Mouse (Mus musculus): ENCODE measurements around the gene Slc25a12. TPM values are rescaled to one million over a fixed set of nuclear protein-coding genes. Genes with fewer than 3 reads are reported as not detected.
A peak's percentile ranks its signal among the peaks of the same experiment; 100 is the strongest.
"Not testable (repeated sequence)": the region's sequence is repeated elsewhere in the genome, so short reads cannot be mapped to it uniquely, and the experiment has no call there.

Slc25a12 gene
- total and polyA plus RNA-seq, 2 experiments from 2014 or later: 106 to 116 TPM

DNA sequence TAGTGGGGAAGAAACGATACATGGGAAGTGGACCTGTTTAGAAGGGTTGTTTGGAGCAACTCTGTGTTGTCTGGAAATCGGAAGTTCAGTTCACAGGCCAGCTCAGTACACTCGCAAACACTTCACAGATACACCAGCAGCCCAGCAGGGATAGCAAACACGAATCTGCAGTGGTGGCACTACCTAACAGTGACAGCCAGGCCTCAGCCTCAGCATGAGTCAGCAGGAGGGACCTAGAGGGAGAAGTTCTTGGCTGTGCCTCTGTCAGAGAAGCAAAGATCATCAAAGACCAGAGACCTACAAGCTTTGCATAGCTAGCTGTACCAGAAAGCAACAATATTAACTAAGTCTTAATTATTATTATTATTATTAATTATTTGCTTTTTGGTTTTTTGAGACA lies 14.4 kb upstream of the Slc25a12 start:
- Histone ChIP-seq H3K4me3 (ENCODE audit: low read depth, low read length) (no peak overlapping the region), H3K27me3 (ENCODE audit: insufficient read depth, low read length) (no peaks in the 10 kb centered on the region), H3K9me3 (ENCODE audit: low read length) (no peaks in the 10 kb centered on the region), H3K36me3 (ENCODE audit: insufficient read depth) (no peaks in the 10 kb centered on the region), H3K4me2 (ENCODE audit: low read depth) (no peak overlapping the region), H3K9ac (no peak overlapping the region), H3K27ac (ENCODE audit: low read depth, low read length) (no peak overlapping the region), H3K4me1 (ENCODE audit: insufficient read depth) (no peaks in the 10 kb centered on the region)
- DNase-seq (no peak), ATAC-seq (no peak)
- 82% methylated on average over 4 of the region's 4 CpGs for WGBS
- TF ChIP-seq CTCF (IDR thresholded peaks at IDR 0.05; ENCODE audit: low read depth): no peak

DNA sequence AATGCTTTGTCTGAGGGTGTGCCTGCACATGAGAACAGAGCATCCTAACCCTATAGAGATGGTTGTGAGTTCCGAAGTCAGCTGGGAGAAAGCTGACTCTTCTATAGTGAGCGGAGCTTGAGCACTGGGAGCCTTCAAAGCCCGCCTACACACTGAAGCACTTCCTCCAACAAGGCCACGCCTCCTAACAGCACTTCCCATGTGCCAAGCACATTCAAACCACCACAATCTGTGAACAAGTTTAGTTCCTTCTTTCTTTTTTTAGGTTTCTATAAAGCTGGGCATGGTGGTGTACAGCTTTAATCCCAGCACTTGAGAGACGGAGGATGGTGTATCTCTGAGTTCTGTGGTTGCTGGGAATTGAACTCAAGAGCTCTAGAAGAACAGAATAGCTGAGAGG lies 9.9 kb upstream of the Slc25a12 start:
- Histone ChIP-seq H3K27me3 (ENCODE audit: insufficient read depth, low read length) (no peaks in the 10 kb centered on the region), H3K9ac (no peak overlapping the region), H3K4me3 (ENCODE audit: low read depth, low read length) (no peak overlapping the region), H3K4me1 (ENCODE audit: insufficient read depth) (no peaks in the 10 kb centered on the region), H3K27ac (ENCODE audit: low read depth, low read length) (no peak overlapping the region), H3K36me3 (ENCODE audit: insufficient read depth) (no peaks in the 10 kb centered on the region), H3K4me2 (ENCODE audit: low read depth) (no peak overlapping the region), H3K9me3 (ENCODE audit: low read length) (no peaks in the 10 kb centered on the region)
- 89% methylated on average over 5 of the region's 5 CpGs for WGBS
- no peak for DNase-seq
- ATAC-seq: no peak
- TF ChIP-seq CTCF (IDR thresholded peaks at IDR 0.05; ENCODE audit: low read depth): no peak

DNA sequence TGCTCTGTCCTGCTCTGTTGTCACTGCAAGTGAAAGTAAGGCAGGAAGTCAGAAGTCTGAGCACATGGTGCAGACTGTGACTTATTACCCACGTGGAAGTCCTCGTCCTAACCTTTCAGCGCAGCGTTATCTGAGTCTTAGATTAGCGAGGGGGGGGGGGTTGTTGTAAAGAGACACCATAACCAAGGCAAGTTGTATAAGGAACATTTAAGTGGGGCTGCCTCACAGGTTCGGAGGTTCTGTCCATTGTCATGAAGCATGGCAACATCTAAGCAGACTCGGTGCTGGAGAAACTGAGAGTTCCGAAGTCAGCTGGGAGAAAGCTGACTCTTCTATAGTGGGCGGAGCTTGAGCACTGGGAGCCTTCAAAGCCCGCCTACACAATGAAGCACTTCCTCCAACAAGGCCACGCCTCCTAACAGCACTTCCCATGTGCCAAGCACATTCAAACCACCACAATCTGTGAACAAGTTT lies 8.9 kb upstream of the Slc25a12 start:
- Histone ChIP-seq H3K9ac (no peak overlapping the region), H3K4me1 (ENCODE audit: insufficient read depth) (no peaks in the 10 kb centered on the region), H3K4me3 (ENCODE audit: low read depth, low read length) (no peak overlapping the region), H3K27ac (ENCODE audit: low read depth, low read length) (no peak overlapping the region), H3K36me3 (ENCODE audit: insufficient read depth) (no peaks in the 10 kb centered on the region), H3K27me3 (ENCODE audit: insufficient read depth, low read length) (no peaks in the 10 kb centered on the region), H3K4me2 (ENCODE audit: low read depth) (no peak overlapping the region), H3K9me3 (ENCODE audit: low read length) (no peaks in the 10 kb centered on the region)
- no peak for ATAC-seq
- WGBS: 53% methylated on average over 11 of the region's 11 CpGs
- no peak for DNase-seq
- no peak for TF ChIP-seq CTCF (IDR thresholded peaks at IDR 0.05; ENCODE audit: low read depth)

DNA sequence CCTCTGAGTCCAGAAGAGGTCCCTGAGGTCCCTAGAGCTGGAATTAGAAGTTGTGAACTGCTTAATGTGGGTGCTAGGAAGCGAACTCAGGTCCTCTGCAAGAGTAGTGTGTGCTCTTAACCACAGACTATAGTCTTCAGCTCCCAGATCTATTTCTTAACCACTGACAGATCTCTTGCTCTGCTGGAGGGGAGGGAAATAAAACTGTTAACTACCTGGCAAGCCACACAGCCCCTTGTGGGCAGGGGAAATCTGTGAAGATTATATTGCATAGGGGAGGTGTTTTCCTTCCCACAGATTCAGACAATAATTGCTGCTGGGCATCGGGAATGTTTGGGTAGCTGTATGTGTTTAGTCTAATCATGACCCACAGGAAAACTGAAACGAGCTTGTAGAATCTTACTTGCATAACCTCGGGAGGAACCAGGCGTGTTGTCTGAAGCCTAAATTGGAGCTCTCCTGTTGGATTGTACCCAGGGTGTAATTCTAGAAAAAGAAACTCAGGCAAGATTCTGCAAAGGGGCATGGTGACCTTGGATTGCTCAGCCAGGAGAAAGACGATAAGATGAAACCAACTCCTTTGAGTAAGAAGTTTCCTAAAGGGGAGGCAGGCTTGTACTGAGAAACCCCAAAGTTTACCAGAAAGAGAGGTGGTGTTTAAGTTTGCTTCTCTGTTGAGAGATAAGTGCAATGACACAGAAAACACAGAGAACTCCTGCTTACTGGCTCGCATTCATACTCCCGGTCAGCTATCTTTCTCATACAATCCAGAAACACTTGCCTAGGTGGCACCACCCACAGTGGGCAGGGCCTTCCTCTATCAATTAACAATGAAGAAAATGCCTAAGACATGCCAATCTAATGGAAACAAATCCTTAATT lies 7.0 kb upstream of the Slc25a12 start:
- no peaks in the 10 kb centered on the region for H3K4me1 ChIP-seq (ENCODE audit: insufficient read depth)
- ATAC-seq: no peak
- H3K4me3 ChIP-seq (ENCODE audit: low read depth, low read length): no peak overlapping the region
- H3K9me3 ChIP-seq (ENCODE audit: low read length): no peaks in the 10 kb centered on the region
- 71% methylated on average over 8 of the region's 8 CpGs for WGBS
- H3K4me2 ChIP-seq (ENCODE audit: low read depth): no peak overlapping the region
- H3K9ac ChIP-seq: no peak overlapping the region
- DNase-seq: no peak
- no peak overlapping the region for H3K27ac ChIP-seq (ENCODE audit: low read depth, low read length)
- no peaks in the 10 kb centered on the region for H3K36me3 ChIP-seq (ENCODE audit: insufficient read depth)
- no peaks in the 10 kb centered on the region for H3K27me3 ChIP-seq (ENCODE audit: insufficient read depth, low read length)
- no peak for TF ChIP-seq CTCF (IDR thresholded peaks at IDR 0.05; ENCODE audit: low read depth)

DNA sequence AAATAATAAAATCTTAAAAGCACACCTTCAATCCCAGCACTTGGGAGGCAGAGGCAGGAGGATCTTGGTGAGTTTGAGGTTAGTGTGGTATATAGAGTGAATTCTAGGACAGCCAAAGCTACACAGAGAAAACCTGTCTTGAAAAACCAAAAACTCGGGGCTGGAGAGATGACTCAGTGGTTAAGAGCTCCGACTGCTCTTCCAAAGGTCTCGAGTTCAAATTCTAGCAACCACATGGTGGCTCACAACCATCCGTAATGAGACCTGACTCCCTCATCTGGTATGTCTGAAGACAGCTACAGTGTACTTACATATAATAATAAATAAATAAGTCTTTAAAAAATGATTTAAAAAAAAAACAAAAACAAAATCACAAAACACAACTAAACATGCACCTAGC lies 4.7 kb upstream of the Slc25a12 start:
- H3K36me3 ChIP-seq (ENCODE audit: insufficient read depth); ATAC-seq; H3K27ac ChIP-seq (ENCODE audit: low read depth, low read length); H3K27me3 ChIP-seq (ENCODE audit: insufficient read depth, low read length); H3K4me1 ChIP-seq (ENCODE audit: insufficient read depth); H3K9me3 ChIP-seq (ENCODE audit: low read length); DNase-seq; H3K9ac ChIP-seq; H3K4me3 ChIP-seq (ENCODE audit: low read depth, low read length); H3K4me2 ChIP-seq (ENCODE audit: low read depth): not testable (repeated sequence)
- WGBS: 93% methylated on average over 4 of the region's 4 CpGs

DNA sequence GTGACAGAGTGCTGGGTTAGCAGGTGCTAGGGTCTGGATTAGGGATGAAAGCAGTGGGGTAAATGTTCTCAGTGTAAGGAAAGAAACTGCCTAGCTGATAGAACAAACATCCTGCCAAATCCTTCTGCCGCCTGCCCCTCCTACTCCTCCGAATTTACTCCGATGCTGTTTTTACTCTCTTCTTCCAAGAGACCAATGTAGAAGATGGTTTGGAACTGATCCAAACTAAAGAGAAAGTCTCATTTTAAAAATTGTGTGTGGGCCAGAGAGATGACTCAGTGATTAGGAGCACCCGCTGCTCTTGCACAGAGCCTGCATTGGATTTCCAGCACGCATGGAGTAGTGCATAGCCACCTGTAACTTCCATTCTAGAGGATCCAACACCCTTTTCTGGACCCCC lies 4.2 kb upstream of the Slc25a12 start:
- 49% methylated on average over 5 of the region's 5 CpGs for WGBS
- peak; percentile 8; the same call in 1 of the 2 replicates for ATAC-seq
- Histone ChIP-seq H3K9me3 (ENCODE audit: low read length) (no peaks in the 10 kb centered on the region), H3K4me1 (ENCODE audit: insufficient read depth) (no peaks in the 10 kb centered on the region), H3K4me2 (ENCODE audit: low read depth) (no peak overlapping the region), H3K27me3 (ENCODE audit: insufficient read depth, low read length) (no peaks in the 10 kb centered on the region), H3K27ac (ENCODE audit: low read depth, low read length) (no peak overlapping the region), H3K4me3 (ENCODE audit: low read depth, low read length) (no peak overlapping the region), H3K9ac (no peak overlapping the region), H3K36me3 (ENCODE audit: insufficient read depth) (no peaks in the 10 kb centered on the region)
- TF ChIP-seq CTCF (IDR thresholded peaks at IDR 0.05; ENCODE audit: low read depth): no peak
- DNase-seq: peak; percentile 46

DNA sequence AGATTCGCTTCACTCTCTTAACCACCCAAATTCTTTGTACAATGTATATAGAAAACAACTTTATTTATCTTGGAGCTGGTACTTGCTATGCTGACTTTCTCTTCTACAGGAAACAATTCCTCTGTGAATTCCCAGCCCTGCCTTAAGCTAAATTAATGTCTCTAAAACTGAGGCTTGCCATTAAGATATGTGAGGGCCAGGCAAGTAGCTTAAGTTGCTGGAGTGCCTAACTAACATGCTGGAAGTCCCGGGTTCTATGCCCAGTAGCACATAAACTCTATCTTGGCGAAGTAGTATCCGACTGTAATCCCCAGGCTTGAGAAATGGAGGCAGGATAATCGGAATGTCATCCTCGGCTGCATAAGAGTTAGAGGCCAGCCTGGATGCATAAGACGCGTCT lies 537 bp upstream of the Slc25a12 start:
- Histone ChIP-seq H3K4me1 (ENCODE audit: insufficient read depth) (peaks cover 9% of the 10 kb centered on the region; the same call in 1 of the 2 replicates), H3K4me3 (ENCODE audit: low read depth, low read length) (peak overlapping the region; percentile 93), H3K27me3 (ENCODE audit: insufficient read depth, low read length) (no peaks in the 10 kb centered on the region), H3K4me2 (ENCODE audit: low read depth) (peak overlapping the region; percentile 73), H3K36me3 (ENCODE audit: insufficient read depth) (no peaks in the 10 kb centered on the region), H3K9ac (no peak overlapping the region), H3K27ac (ENCODE audit: low read depth, low read length) (no peak overlapping the region), H3K9me3 (ENCODE audit: low read length) (no peaks in the 10 kb centered on the region)
- WGBS: 37% methylated on average over 8 of the region's 8 CpGs
- ATAC-seq: no peak
- DNase-seq: no peak
- TF ChIP-seq CTCF (IDR thresholded peaks at IDR 0.05; ENCODE audit: low read depth): no peak
